Comparison of ENCODE assay signal across 8 mouse cellular contexts in genomic region chr4:34886490-34887111, GRCm38 (mm10). TPM values are rescaled to one million over a fixed set of nuclear protein-coding genes. Genes with fewer than 3 reads are reported as not detected.
DNase-seq lines count a peak whose midpoint lies in the region; ATAC-seq lines count a peak whose summit lies in the region.

No protein-coding gene starts in this region.

- peak overlapping the region; percentile 84 for H3K4me2 ChIP-seq in hindbrain, embryonic 11.5 days (replicated peaks; ENCODE audit: low read depth, low read length)

- H3K36me3 ChIP-seq in hindbrain, embryonic 11.5 days (ENCODE audit: control insufficient read depth, insufficient read depth, low read length), result no peaks in the 10 kb centered on the region

- H3K9ac ChIP-seq in hindbrain, embryonic 11.5 days (ENCODE audit: low read depth, low read length), result peak overlapping the region; percentile 87

- H3K9me3 ChIP-seq in hindbrain, embryonic 11.5 days (ENCODE audit: control insufficient read depth, low read length), result no peaks in the 10 kb centered on the region

- H3K27ac ChIP-seq in hindbrain, embryonic 11.5 days (ENCODE audit: low read depth, low read length), result peak overlapping the region; percentile 93

- peak overlapping the region; percentile 69 for H3K4me3 ChIP-seq in hindbrain, embryonic 11.5 days (ENCODE audit: low read depth, low read length)

- WGBS in hindbrain, embryonic 11.5 days, result under 1% methylated on average over 48 of the region's 48 CpGs

- peak; percentile 77 for ATAC-seq in hindbrain, embryonic 11.5 days (ENCODE audit: low FRiP score)

- no peaks in the 10 kb centered on the region for H3K4me1 ChIP-seq in hindbrain, embryonic 11.5 days (replicated peaks; ENCODE audit: control insufficient read depth, insufficient read depth, low read length)

- peak; percentile 90 for DNase-seq in Muller cell, postnatal 12 days (ENCODE audit: inconsistent ontology term)
- DNase-seq in cerebellum, adult 9-11 months, result peak; percentile 78
- peak; percentile 58 to 76 for DNase-seq in frontal cortex, adult 2 months (ENCODE audit: extremely low spot score in 1 of 2, low spot score in 1 of 2)
- DNase-seq in hindbrain, embryonic 11.5 days (ENCODE audit: low spot score), result peak; percentile 86
- DNase-seq in layer of hippocampus, postnatal 14 days (ENCODE audit: low spot score in 2 of 2), result peak; percentile 69 to 80
- peak; percentile 91 for DNase-seq in lung, postnatal 10 days
- peak; percentile 73 for DNase-seq in ovary, postnatal 14 days (ENCODE audit: low spot score)
- peak; percentile 75 to 76 for DNase-seq in thymus, postnatal 10 days (ENCODE audit: low spot score in 2 of 2)

- H3K27me3 ChIP-seq in hindbrain, embryonic 11.5 days (ENCODE audit: control insufficient read depth, insufficient read depth, low read length), result peaks cover 8% of the 10 kb centered on the region

RNA-seq across cellular contexts. Expression of gene Zfp292, which starts 3.8 kb away (rescaled TPM):
- 9.2 and 9.3 TPM in 2 replicates for polyA plus RNA-seq in frontal cortex, adult 2 months (2012; rRNA removed)
- polyA plus RNA-seq in hindbrain, embryonic 11.5 days (2014; fragmentation: Nextera tagmentation; extraction: Ambion mirVana), result 41.7 and 42.4 TPM in 2 replicates
- 10 to 100 TPM; 23.8 to 25.3 TPM for total RNA-seq in layer of hippocampus, postnatal 14 days (2021)

RNA-seq across cellular contexts. Expression of gene Cga, which starts 7.0 kb away (rescaled TPM):
- not detected in 2 replicates for polyA plus RNA-seq in frontal cortex, adult 2 months (2012; rRNA removed)
- not detected in 2 replicates for polyA plus RNA-seq in hindbrain, embryonic 11.5 days (2014; fragmentation: Nextera tagmentation; extraction: Ambion mirVana)
- not detected for total RNA-seq in layer of hippocampus, postnatal 14 days (2021)

Comparison
In these comparisons a context has a peak if more than half of its experiments do, and no peak if none do; other contexts are left out.
1. Peak in every context shown above with its lines: DNase-seq, ATAC-seq, H3K4me3 ChIP-seq and H3K27ac ChIP-seq.